Mouse (Mus musculus): ENCODE results near the gene Senp6.

DNA sequence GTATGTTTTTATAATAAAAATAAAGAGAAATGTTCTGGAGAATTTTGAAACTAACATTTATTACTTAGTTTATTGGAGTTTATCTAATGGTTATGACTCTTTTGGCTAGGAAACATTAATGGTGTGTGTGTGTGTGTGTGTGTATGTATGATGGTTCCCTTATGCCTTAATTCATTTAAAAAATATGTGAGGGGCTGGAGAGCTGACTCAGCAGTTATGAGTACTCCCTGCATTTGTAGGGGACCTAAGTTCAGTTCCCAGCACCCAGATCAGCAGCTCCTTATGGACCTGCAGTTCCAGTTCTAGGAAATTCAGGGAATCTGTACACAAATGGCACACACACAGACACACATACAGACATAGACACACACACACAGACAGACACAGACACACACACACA lies 104.5 kb downstream of the Senp6 start:
- TF ChIP-seq CTCF (IDR thresholded peaks at IDR 0.05; ENCODE audit: control insufficient read depth, insufficient read depth, low read length) (no peak), POLR2A (IDR thresholded peaks at IDR 0.05; ENCODE audit: borderline replicate concordance, control insufficient read depth, low read depth, low read length) (no peak)
